Mouse (Mus musculus) spleen, adult 2 months (tissue): Measurements from ENCODE around the gene Cyba.

ENCODE experiments used
- CTCF ChIP-seq: fragments of 200-500 bp; IDR thresholded peaks from 2 replicates; pipeline ENCODE4 v1.5.1; 2011; ENCODE audit warnings: mild to moderate bottlenecking, inconsistent platforms; ENCODE audit not compliant: insufficient read depth, insufficient read length, insufficient replicate concordance; ENCODE audit errors: extremely low read depth
- POLR2A ChIP-seq: fragments of 200-500 bp; IDR thresholded peaks from 2 replicates; pipeline ENCODE4 v1.6.1; 2011; ENCODE audit warnings: low read depth, low read length, inconsistent platforms

GRCm38 (mm10) chr8:122431694-122432442, 862 bp downstream of the Cyba start:
- TF ChIP-seq POLR2A: no peak
- no peak for TF ChIP-seq CTCF
